Mouse (Mus musculus): ENCODE results near the gene Zdhhc1. TPM values are rescaled to one million over a fixed set of nuclear protein-coding genes. Genes with fewer than 3 reads are reported as not detected.

Gene Zdhhc1
- total RNA-seq, 1 experiment: 3.2 TPM

DNA sequence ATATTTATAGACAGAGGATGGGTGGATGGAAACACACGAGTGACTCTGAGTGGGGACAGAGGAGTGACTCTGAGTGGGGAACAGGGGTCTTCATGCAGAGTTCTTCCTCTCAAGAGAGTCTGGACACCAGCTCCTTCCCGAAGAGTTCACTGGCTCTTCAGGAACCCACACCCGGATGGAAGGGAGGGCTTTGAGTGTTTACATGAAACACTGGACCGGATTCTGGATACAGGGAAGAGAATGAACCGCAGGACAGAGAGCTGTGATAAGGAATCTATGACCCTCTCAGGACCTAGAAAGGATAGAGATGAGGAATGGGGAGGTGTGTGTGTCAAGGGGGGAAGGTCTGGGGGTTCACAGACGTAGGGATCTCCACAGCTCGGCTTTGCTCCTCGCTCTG lies 20.6 kb upstream of the Zdhhc1 start:
- Histone ChIP-seq H3K27ac (ENCODE audit: insufficient read depth, low read depth, low read length, poor library complexity, severe bottlenecking) (no peak overlapping the region), H3K4me3 (ENCODE audit: insufficient read depth in 1 of 2, low read depth in 1 of 2, low read length in 2 of 2, poor library complexity in 1 of 2, severe bottlenecking in 1 of 2) (no peak overlapping the region), H3K4me1 (ENCODE audit: control insufficient read depth in 2 of 2, insufficient read depth in 2 of 2, low read length in 2 of 2, poor library complexity in 1 of 2) (peaks cover 0 to 23% of the 10 kb centered on the region in 2 experiments; a peak in 2 of 4 replicates)

DNA sequence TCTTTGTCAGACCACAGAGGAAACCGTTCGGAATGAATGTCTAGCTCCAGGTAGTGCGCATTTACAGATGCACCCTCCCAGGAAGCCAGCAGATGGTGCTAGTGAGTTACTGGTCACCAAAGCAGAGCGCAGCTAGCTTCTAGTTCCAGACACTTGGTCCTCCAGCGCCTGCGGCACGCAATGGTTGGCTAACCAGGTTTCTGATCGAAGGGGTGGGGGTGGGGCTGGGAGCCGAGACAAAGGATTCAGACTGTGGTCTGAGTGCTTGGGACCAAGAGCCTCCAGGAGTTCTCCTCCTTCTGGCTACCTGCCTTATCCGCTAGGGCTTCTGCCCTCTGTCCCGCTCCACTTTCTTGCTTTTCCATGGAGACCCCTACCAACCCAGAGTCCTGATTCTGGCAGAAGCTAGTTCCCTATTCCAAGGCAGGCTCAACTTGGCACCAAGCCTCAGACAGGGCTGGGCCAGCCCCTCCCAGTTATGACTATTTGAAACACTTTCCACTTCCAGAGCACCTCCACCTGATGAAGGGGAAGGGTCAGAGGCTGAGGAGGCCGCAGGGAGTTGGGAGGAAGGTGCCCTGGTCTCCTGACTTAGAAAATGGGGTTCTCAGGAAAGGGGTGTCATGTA lies 19.4 kb upstream of the Zdhhc1 start:
- peak; percentile 93 for DNase-seq (ENCODE audit: low read depth, low spot score)
- in situ Hi-C loops (cut with MboI; ENCODE audit: low sequenced_read_pairs in 2 of 2, unreplicated experiment in 2 of 2): no loop called here
- Histone ChIP-seq H3K9me3 (ENCODE audit: control insufficient read depth, insufficient read depth, low read depth, low read length) (no peaks in the 10 kb centered on the region), H3K4me1 (ENCODE audit: control insufficient read depth in 2 of 2, insufficient read depth in 2 of 2, low read length in 2 of 2, poor library complexity in 1 of 2) (peaks cover 0 to 21% of the 10 kb centered on the region in 2 experiments; a peak in 2 of 4 replicates), H3K27ac (ENCODE audit: insufficient read depth, low read depth, low read length, poor library complexity, severe bottlenecking) (no peak overlapping the region), H3K9ac (ENCODE audit: insufficient read depth, low read depth, low read length, poor library complexity, severe bottlenecking) (no peak overlapping the region), H3K36me3 (ENCODE audit: control insufficient read depth, insufficient read depth, low read length, poor library complexity, severe bottlenecking) (no peaks in the 10 kb centered on the region), H3K4me3 (ENCODE audit: insufficient read depth in 1 of 2, low read depth in 1 of 2, low read length in 2 of 2, poor library complexity in 1 of 2, severe bottlenecking in 1 of 2) (peak overlapping the region in 1 of 2 experiments; percentile 33; a peak in 2 of 4 replicates)
- TF ChIP-seq ZC3H11A (IDR thresholded peaks at IDR 0.05; ENCODE audit: borderline replicate concordance, low read depth, low read length) (peak; percentile 14; the same call in 1 of the 2 replicates), ZNF384 (IDR thresholded peaks at IDR 0.05; ENCODE audit: low read depth, low read length) (no peak)

More for the DNA sequence above, 20.6 kb upstream of the Zdhhc1 start:
- Histone ChIP-seq H3K9ac (ENCODE audit: insufficient read depth, low read depth, low read length, poor library complexity, severe bottlenecking) (no peak overlapping the region), H3K36me3 (ENCODE audit: control insufficient read depth, insufficient read depth, low read length, poor library complexity, severe bottlenecking) (peaks cover 5% of the 10 kb centered on the region; the same call in 1 of the 2 replicates), H3K9me3 (ENCODE audit: control insufficient read depth, insufficient read depth, low read depth, low read length) (no peaks in the 10 kb centered on the region)
- no peak for TF ChIP-seq CHD2 (IDR thresholded peaks at IDR 0.05; ENCODE audit: low read depth, low read length)
- no peak for TF ChIP-seq MAFK (IDR thresholded peaks at IDR 0.05; ENCODE audit: insufficient read depth, low read depth, low read length)
- no peak for TF ChIP-seq ZNF384 (IDR thresholded peaks at IDR 0.05; ENCODE audit: low read depth, low read length)
- no peak for TF ChIP-seq ZC3H11A (IDR thresholded peaks at IDR 0.05; ENCODE audit: borderline replicate concordance, low read depth, low read length)
- in situ Hi-C loops (cut with MboI; ENCODE audit: low sequenced_read_pairs in 2 of 2, unreplicated experiment in 2 of 2): no loop called here
- no peak for DNase-seq (ENCODE audit: low read depth, low spot score)

GRCm38 (mm10) chr8:105514656-105515055 lies 18.0 kb upstream of the Zdhhc1 start:
- Histone ChIP-seq H3K9ac (ENCODE audit: insufficient read depth, low read depth, low read length, poor library complexity, severe bottlenecking) (no peak overlapping the region), H3K27ac (ENCODE audit: insufficient read depth, low read depth, low read length, poor library complexity, severe bottlenecking) (no peak overlapping the region), H3K36me3 (ENCODE audit: control insufficient read depth, insufficient read depth, low read length, poor library complexity, severe bottlenecking) (no peaks in the 10 kb centered on the region), H3K4me3 (ENCODE audit: insufficient read depth in 1 of 2, low read depth in 1 of 2, low read length in 2 of 2, poor library complexity in 1 of 2, severe bottlenecking in 1 of 2) (no peak overlapping the region), H3K4me1 (ENCODE audit: control insufficient read depth in 2 of 2, insufficient read depth in 2 of 2, low read length in 2 of 2, poor library complexity in 1 of 2) (peaks cover 0 to 18% of the 10 kb centered on the region in 2 experiments; a peak in 2 of 4 replicates), H3K9me3 (ENCODE audit: control insufficient read depth, insufficient read depth, low read depth, low read length) (no peaks in the 10 kb centered on the region)
- in situ Hi-C loops (cut with MboI; ENCODE audit: low sequenced_read_pairs in 2 of 2, unreplicated experiment in 2 of 2): no loop called here
- no peak for TF ChIP-seq ZNF384 (IDR thresholded peaks at IDR 0.05; ENCODE audit: low read depth, low read length)
- no peak for TF ChIP-seq CHD2 (IDR thresholded peaks at IDR 0.05; ENCODE audit: low read depth, low read length)
- no peak for TF ChIP-seq HCFC1 (IDR thresholded peaks at IDR 0.05; ENCODE audit: borderline replicate concordance, insufficient read depth, low read length)
- no peak for TF ChIP-seq MAFK (IDR thresholded peaks at IDR 0.05; ENCODE audit: insufficient read depth, low read depth, low read length)
- no peak for DNase-seq (ENCODE audit: low read depth, low spot score)

DNA sequence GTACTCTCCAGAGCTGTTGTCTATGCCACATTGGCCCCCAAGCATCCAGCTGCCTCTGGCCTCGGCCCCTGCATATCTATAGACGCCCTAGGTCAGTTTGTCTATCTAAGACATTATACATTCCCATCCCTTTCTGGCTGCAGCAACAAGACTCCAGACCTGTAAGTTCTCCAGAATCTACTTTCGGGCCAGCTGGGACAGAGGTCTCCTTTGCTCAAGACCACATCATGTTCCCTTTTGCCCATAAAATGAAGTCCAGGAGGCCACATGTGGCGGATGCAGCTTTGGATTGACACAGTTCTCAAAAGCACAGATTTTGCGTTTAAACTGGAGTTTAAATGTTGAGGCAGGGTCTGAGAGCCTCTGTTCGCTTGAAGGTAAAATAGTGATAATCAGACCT lies 17.5 kb upstream of the Zdhhc1 start:
- TF ChIP-seq CHD2 (IDR thresholded peaks at IDR 0.05; ENCODE audit: low read depth, low read length): no peak
- TF ChIP-seq MAFK (IDR thresholded peaks at IDR 0.05; ENCODE audit: insufficient read depth, low read depth, low read length): no peak
- TF ChIP-seq HCFC1 (IDR thresholded peaks at IDR 0.05; ENCODE audit: borderline replicate concordance, insufficient read depth, low read length): no peak
- no peak for TF ChIP-seq ZNF384 (IDR thresholded peaks at IDR 0.05; ENCODE audit: low read depth, low read length)
- TF ChIP-seq ZC3H11A (IDR thresholded peaks at IDR 0.05; ENCODE audit: borderline replicate concordance, low read depth, low read length): no peak
- Histone ChIP-seq H3K27ac (ENCODE audit: insufficient read depth, low read depth, low read length, poor library complexity, severe bottlenecking) (no peak overlapping the region), H3K36me3 (ENCODE audit: control insufficient read depth, insufficient read depth, low read length, poor library complexity, severe bottlenecking) (no peaks in the 10 kb centered on the region), H3K4me3 (ENCODE audit: insufficient read depth in 1 of 2, low read depth in 1 of 2, low read length in 2 of 2, poor library complexity in 1 of 2, severe bottlenecking in 1 of 2) (no peak overlapping the region), H3K4me1 (ENCODE audit: control insufficient read depth in 2 of 2, insufficient read depth in 2 of 2, low read length in 2 of 2, poor library complexity in 1 of 2) (peaks cover 0 to 21% of the 10 kb centered on the region in 2 experiments; a peak in 2 of 4 replicates), H3K9me3 (ENCODE audit: control insufficient read depth, insufficient read depth, low read depth, low read length) (no peaks in the 10 kb centered on the region), H3K9ac (ENCODE audit: insufficient read depth, low read depth, low read length, poor library complexity, severe bottlenecking) (no peak overlapping the region)
- in situ Hi-C loops (cut with MboI; ENCODE audit: low sequenced_read_pairs in 2 of 2, unreplicated experiment in 2 of 2): no loop called here
- DNase-seq (ENCODE audit: low read depth, low spot score): no peak

All from ES-E14 (cell line).